Mouse (Mus musculus) urinary bladder, postnatal 4 days (tissue): ENCODE data around the gene Ces1d.
"Not testable (repeated sequence)": the region's sequence is repeated elsewhere in the genome, so short reads cannot be mapped to it uniquely, and the experiment has no call there.

Experiments used
- DNase-seq, 2 experiments: peaks; one replicate each; pipeline ENCODE4 v3.0.0; 2021 to 2022; ENCODE audit warnings: low spot score in 2 of 2

Gene Ces1d

GRCm38 (mm10) chr8:93197685-93198525, at the start of gene Ces1d:
Ces1d (minus strand) TSS chr8:93197838.
- no peak for DNase-seq

GRCm38 (mm10) chr8:93246057-93246456, 48.4 kb upstream of the Ces1d start:
- no peak for DNase-seq

- no peak for DNase-seq
Measured at GRCm38 (mm10) chr8:93239884-93240283, 42.2 kb upstream of the Ces1d start.

GRCm38 (mm10) chr8:93235681-93236080, 38.0 kb upstream of the Ces1d start:
- no peak for DNase-seq

GRCm38 (mm10) chr8:93234706-93235105, 37.1 kb upstream of the Ces1d start:
- no peak for DNase-seq

GRCm38 (mm10) chr8:93234068-93234467, 36.4 kb upstream of the Ces1d start:
- DNase-seq: no peak

- DNase-seq: no peak
Measured at GRCm38 (mm10) chr8:93229446-93229845, 31.8 kb upstream of the Ces1d start, which contains the start of gene Ces1e. Ces1e (minus strand) TSS chr8:93229619.

GRCm38 (mm10) chr8:93228673-93229370, 31.2 kb upstream of the Ces1d start:
- DNase-seq: no peak

GRCm38 (mm10) chr8:93226471-93226870, 28.8 kb upstream of the Ces1d start:
- DNase-seq: not testable (repeated sequence)

- no peak for DNase-seq
Measured at GRCm38 (mm10) chr8:93221896-93222295, 24.3 kb upstream of the Ces1d start.

GRCm38 (mm10) chr8:93217867-93218266, 20.2 kb upstream of the Ces1d start:
- DNase-seq: no peak

GRCm38 (mm10) chr8:93217375-93217774, 19.7 kb upstream of the Ces1d start:
- DNase-seq: no peak

- DNase-seq: no peak
Measured at GRCm38 (mm10) chr8:93211091-93211490, 13.5 kb upstream of the Ces1d start.

GRCm38 (mm10) chr8:93199146-93199545, 1.5 kb upstream of the Ces1d start:
- not testable (repeated sequence) for DNase-seq

- no peak for DNase-seq
Measured at GRCm38 (mm10) chr8:93196436-93196835, 1.2 kb downstream of the Ces1d start.

- DNase-seq: no peak
Measured at GRCm38 (mm10) chr8:93180581-93181129, 17.0 kb downstream of the Ces1d start.

GRCm38 (mm10) chr8:93176593-93176992, 21.0 kb downstream of the Ces1d start:
- DNase-seq: no peak

- DNase-seq: no peak
Measured at GRCm38 (mm10) chr8:93174554-93174953, 23.1 kb downstream of the Ces1d start.

- DNase-seq: peak in 1 of 2 experiments; percentile 39
Measured at GRCm38 (mm10) chr8:93171846-93172590, 25.6 kb downstream of the Ces1d start.

- DNase-seq: no peak
Measured at GRCm38 (mm10) chr8:93163363-93163762, 34.3 kb downstream of the Ces1d start.

- no peak for DNase-seq
Measured at GRCm38 (mm10) chr8:93151401-93151800, 46.2 kb downstream of the Ces1d start.

- DNase-seq: no peak
Measured at GRCm38 (mm10) chr8:93147331-93147730, 50.3 kb downstream of the Ces1d start.
